Mouse (Mus musculus): ENCODE data around the gene Glt8d1. TPM values are rescaled to one million over a fixed set of nuclear protein-coding genes. Genes with fewer than 3 reads are reported as not detected.

Gene Glt8d1
- 24.8 and 38.7 TPM in 2 replicates for polyA plus RNA-seq (2011; ENCODE audit: insufficient read depth, insufficient read length, low replicate concordance, missing spikeins)

DNA sequence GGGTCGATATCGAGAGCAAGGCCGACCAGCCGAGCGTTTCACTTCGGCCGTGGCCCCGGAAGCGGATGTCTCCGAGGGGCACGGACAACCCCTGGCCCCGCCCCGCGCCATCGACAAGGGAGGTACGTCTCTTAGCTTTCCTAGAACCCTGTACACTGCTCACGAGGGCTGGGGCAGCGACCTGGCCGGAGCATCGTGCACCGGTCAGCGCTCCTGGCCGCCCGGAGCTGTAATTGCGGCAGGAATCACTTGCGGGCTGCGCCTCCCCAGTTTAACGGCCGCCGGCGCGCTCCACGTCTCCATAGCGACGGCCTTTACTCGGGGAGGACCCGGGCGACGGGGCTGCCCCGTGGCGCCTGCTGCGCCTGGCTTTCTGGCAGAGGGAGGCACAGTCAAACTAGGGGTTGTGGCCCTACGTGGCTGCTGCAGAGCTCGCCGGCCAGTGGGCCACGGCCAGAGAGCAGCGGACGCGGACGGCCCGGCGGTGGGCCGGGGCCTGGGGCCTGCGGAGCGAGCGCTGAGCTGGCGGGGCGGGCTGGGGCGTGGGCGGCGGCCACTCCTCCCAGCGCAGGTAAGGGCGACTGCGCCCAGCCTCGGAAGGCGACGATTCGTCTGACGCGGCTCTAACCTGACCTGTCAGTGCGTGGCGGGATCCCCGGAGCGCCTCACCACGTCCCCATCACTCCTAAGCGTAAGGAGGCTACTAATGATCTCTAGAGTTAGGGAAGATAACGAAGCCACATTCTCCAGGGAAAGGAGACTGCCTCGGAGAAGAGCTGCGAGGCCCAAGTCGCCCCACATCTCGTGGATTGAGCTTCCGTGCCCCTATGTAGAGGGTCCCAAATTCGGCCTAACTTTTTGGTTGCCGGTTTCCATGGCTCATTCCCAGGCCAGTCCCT is at the start of gene Glt8d1, which contains the start of gene Spcs1:
Gene Glt8d1, plus strand, starts transcription at position 94 of the 899 bp plus-strand sequence.
Gene Spcs1, minus strand, starts transcription at position 366 of the 899 bp plus-strand sequence.
- Histone ChIP-seq H3K4me3 (replicated peaks; ENCODE audit: control insufficient read depth, low read depth, low read length) (peak within 1 kb of the TSS; percentile 100), H3K4me1 (ENCODE audit: control insufficient read depth, insufficient read depth, low read length) (no peaks in the 10 kb centered on the region; the same call in 1 of the 2 replicates), H3K27ac (ENCODE audit: control insufficient read depth, insufficient read depth, low read depth, low read length, poor library complexity) (peak within 1 kb of the TSS; percentile 94)
- TF ChIP-seq POLR2A (IDR thresholded peaks at IDR 0.05; ENCODE audit: borderline replicate concordance, control insufficient read depth, low read depth, low read length) (peak; percentile 69; the same call in 1 of the 2 replicates), CTCF (IDR thresholded peaks at IDR 0.05; ENCODE audit: control insufficient read depth, insufficient read depth, low read length) (no peak)
- WGBS, result under 1% methylated on average over 78 of the region's 84 CpGs

DNA sequence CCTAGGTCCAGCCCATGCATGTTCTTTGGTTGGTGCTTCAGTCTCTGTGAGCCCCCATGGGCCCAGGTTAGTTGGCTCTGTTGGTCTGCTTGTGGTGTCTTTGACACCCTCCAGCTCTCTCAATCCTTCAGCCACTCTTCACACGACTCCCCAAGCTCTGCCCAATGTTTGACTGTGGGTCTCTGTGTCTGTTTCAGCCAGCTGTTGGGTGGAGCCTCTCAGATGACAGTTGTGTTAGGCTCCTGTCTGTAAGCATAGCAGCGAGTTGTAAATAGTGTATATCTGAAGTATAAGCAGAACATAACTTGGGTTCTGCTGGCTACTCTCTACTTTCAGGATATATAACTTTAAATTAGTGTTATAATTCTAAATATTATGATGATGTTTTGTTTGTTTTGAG is 42.7 kb upstream of the Glt8d1 start:
- Histone ChIP-seq H3K4me1 (ENCODE audit: control insufficient read depth, insufficient read depth, low read length) (no peaks in the 10 kb centered on the region), H3K27ac (ENCODE audit: control insufficient read depth, insufficient read depth, low read depth, low read length, poor library complexity) (no peak overlapping the region), H3K4me3 (replicated peaks; ENCODE audit: control insufficient read depth, low read depth, low read length) (no peak overlapping the region)
- 77% methylated on average over 2 of the region's 2 CpGs for WGBS
- no peak for TF ChIP-seq CTCF (IDR thresholded peaks at IDR 0.05; ENCODE audit: control insufficient read depth, insufficient read depth, low read length)
- no peak for TF ChIP-seq POLR2A (IDR thresholded peaks at IDR 0.05; ENCODE audit: borderline replicate concordance, control insufficient read depth, low read depth, low read length)

DNA sequence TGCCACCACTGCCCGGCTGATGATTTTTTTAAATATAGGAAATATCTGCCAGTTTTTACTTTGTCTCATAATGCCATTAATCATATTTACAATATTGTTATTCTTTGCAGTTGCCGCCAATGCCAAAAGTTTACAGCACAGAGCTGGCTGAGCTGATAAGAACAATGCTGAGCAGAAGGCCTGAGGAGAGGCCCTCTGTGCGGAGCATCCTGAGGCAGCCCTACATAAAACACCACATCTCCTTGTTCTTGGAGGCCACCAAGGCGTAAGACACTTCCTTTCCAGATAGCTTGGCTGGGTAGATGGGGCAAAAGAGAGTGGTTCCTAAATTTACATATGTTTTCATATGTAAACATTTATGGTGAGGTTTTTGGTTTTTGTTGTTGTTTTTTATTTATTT is 42.2 kb upstream of the Glt8d1 start:
- H3K27ac ChIP-seq (ENCODE audit: control insufficient read depth, insufficient read depth, low read depth, low read length, poor library complexity), result no peak overlapping the region
- no peak overlapping the region for H3K4me3 ChIP-seq (replicated peaks; ENCODE audit: control insufficient read depth, low read depth, low read length)
- no peak for TF ChIP-seq POLR2A (IDR thresholded peaks at IDR 0.05; ENCODE audit: borderline replicate concordance, control insufficient read depth, low read depth, low read length)
- TF ChIP-seq CTCF (IDR thresholded peaks at IDR 0.05; ENCODE audit: control insufficient read depth, insufficient read depth, low read length), result no peak
- 73% methylated on average over 4 of the region's 4 CpGs for WGBS
- H3K4me1 ChIP-seq (ENCODE audit: control insufficient read depth, insufficient read depth, low read length), result no peaks in the 10 kb centered on the region

DNA sequence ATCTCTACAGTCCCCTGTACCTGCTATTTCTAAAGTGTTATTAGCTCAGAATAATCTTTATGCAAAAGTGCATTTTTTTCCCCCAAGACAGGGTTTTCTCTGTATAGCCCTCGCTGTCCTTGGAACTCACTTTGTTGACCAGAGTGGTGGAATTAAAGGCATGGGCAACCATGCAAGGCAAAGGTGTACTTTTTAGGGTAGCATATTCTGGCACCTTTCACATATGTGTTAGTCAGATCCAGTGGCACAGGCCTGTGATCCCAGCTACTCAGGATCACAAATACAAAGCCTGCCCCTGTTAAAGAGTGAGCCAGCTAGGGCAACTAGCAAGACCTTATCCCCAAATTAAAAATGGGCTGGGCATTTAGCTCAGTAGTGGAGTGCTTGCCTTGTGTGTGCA is 40.8 kb upstream of the Glt8d1 start:
- Histone ChIP-seq H3K4me1 (ENCODE audit: control insufficient read depth, insufficient read depth, low read length) (no peaks in the 10 kb centered on the region), H3K4me3 (replicated peaks; ENCODE audit: control insufficient read depth, low read depth, low read length) (no peak overlapping the region), H3K27ac (ENCODE audit: control insufficient read depth, insufficient read depth, low read depth, low read length, poor library complexity) (no peak overlapping the region)
- no peak for TF ChIP-seq POLR2A (IDR thresholded peaks at IDR 0.05; ENCODE audit: borderline replicate concordance, control insufficient read depth, low read depth, low read length)
- TF ChIP-seq CTCF (IDR thresholded peaks at IDR 0.05; ENCODE audit: control insufficient read depth, insufficient read depth, low read length), result no peak
- 84% methylated on average over 1 of the region's 1 CpGs for WGBS

DNA sequence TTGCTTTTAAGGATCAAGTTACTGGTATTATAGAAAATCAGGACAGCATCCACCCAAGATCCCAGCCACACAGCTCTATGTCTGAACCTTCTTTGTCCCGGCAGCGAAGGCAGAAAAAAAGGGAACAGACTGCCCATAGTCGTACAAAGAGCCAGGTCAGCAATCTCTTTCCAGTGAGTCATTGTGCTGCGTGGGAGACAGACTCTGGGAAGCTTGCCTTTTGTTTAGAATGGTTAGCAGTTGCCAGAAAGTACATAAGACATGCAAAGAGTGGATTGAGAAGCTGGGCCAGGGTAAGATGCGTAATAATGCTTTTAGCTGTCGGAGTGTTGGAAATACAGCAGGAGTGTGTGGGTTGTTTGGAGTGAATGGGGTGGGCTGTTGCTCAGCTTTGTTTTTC is 27.0 kb upstream of the Glt8d1 start:
- 80% methylated on average over 6 of the region's 6 CpGs for WGBS
- no peak overlapping the region for H3K27ac ChIP-seq (ENCODE audit: control insufficient read depth, insufficient read depth, low read depth, low read length, poor library complexity)
- no peaks in the 10 kb centered on the region for H3K4me1 ChIP-seq (ENCODE audit: control insufficient read depth, insufficient read depth, low read length)
- no peak overlapping the region for H3K4me3 ChIP-seq (replicated peaks; ENCODE audit: control insufficient read depth, low read depth, low read length)
- TF ChIP-seq CTCF (IDR thresholded peaks at IDR 0.05; ENCODE audit: control insufficient read depth, insufficient read depth, low read length) (no peak), POLR2A (IDR thresholded peaks at IDR 0.05; ENCODE audit: borderline replicate concordance, control insufficient read depth, low read depth, low read length) (no peak)

DNA sequence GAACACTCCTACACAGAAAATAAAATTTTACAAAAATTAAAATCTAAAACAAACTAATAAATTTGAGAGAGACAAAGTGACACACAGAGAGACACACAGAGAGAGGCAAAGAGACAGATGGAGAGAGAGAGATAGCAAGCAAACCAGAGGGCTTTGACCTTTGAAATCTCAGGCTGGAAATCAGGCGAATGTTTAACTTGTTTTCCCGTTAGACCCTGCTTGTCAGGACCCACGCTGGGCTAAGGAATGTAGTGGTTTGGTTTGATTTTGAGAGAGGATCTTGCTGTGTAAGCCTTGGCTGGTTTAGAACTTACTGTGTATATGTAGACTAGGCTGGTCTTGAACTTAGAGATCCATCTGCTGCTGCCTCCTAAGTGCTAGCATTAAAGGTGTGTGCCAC is 25.0 kb upstream of the Glt8d1 start:
- Histone ChIP-seq H3K4me3 (replicated peaks; ENCODE audit: control insufficient read depth, low read depth, low read length) (no peak overlapping the region), H3K27ac (ENCODE audit: control insufficient read depth, insufficient read depth, low read depth, low read length, poor library complexity) (no peak overlapping the region), H3K4me1 (ENCODE audit: control insufficient read depth, insufficient read depth, low read length) (no peaks in the 10 kb centered on the region)
- no peak for TF ChIP-seq CTCF (IDR thresholded peaks at IDR 0.05; ENCODE audit: control insufficient read depth, insufficient read depth, low read length)
- TF ChIP-seq POLR2A (IDR thresholded peaks at IDR 0.05; ENCODE audit: borderline replicate concordance, control insufficient read depth, low read depth, low read length), result no peak
- 84% methylated on average over 3 of the region's 3 CpGs for WGBS

DNA sequence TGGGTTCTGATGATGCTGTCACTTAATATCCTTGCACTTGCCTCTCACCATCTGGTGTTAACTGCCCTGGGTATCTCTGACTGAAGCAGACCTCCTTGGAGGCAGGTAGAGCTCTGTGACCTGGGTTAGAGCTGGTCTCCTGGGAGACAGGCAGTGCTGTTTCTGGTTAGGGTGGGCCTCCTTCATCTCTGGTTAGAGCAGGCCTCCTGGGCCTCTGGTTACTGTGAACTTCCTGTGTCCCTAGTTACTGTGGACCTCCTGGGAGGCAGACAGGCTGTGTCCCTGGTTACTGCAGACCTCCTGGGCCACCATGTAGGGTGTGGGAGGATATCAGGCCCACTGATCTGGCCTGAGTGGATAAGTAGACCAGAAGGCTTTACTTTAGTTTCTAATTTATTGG is 4.8 kb upstream of the Glt8d1 start:
- H3K4me1 ChIP-seq (ENCODE audit: control insufficient read depth, insufficient read depth, low read length), result no peaks in the 10 kb centered on the region
- no peak overlapping the region for H3K4me3 ChIP-seq (replicated peaks; ENCODE audit: control insufficient read depth, low read depth, low read length)
- no peak overlapping the region for H3K27ac ChIP-seq (ENCODE audit: control insufficient read depth, insufficient read depth, low read depth, low read length, poor library complexity)
- no peak for TF ChIP-seq POLR2A (IDR thresholded peaks at IDR 0.05; ENCODE audit: borderline replicate concordance, control insufficient read depth, low read depth, low read length)
- TF ChIP-seq CTCF (IDR thresholded peaks at IDR 0.05; ENCODE audit: control insufficient read depth, insufficient read depth, low read length), result no peak

DNA sequence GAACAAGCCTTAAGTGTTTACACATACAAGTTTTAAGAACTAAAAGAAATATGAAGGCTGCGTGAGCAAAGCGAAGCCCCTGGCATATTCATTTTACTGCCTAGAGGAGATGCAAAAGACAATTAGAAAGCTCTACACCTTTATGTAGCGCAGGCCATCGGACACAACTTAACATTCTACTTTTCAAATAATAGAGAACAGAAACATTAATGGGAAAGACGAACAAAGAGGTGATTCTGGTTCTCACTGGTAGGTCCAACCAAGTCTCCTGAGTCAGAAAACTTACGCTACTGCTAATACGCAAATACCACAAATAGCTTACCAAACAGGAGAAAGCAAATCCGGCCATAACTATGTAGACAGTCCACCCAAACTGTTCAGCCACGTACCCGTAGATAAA is 844 bp upstream of the Glt8d1 start:
- H3K27ac ChIP-seq (ENCODE audit: control insufficient read depth, insufficient read depth, low read depth, low read length, poor library complexity), result no peak overlapping the region

More for the DNA sequence above, 844 bp upstream of the Glt8d1 start:
- Histone ChIP-seq H3K4me3 (replicated peaks; ENCODE audit: control insufficient read depth, low read depth, low read length) (no peak overlapping the region), H3K4me1 (ENCODE audit: control insufficient read depth, insufficient read depth, low read length) (no peaks in the 10 kb centered on the region; the same call in 1 of the 2 replicates)
- TF ChIP-seq CTCF (IDR thresholded peaks at IDR 0.05; ENCODE audit: control insufficient read depth, insufficient read depth, low read length), result no peak
- no peak for TF ChIP-seq POLR2A (IDR thresholded peaks at IDR 0.05; ENCODE audit: borderline replicate concordance, control insufficient read depth, low read depth, low read length)
- 54% methylated on average over 10 of the region's 10 CpGs for WGBS

All from bone marrow, adult 2 months (tissue).